Mouse (Mus musculus): ENCODE results near the gene 1700020A23Rik. TPM values are rescaled to one million over a fixed set of nuclear protein-coding genes. Genes with fewer than 3 reads are reported as not detected.

1700020A23Rik gene
- total RNA-seq (2023; ENCODE audit: inconsistent age) = not detected in 4 replicates

GRCm38 (mm10) chr2:130404939-130405338 is at the start of gene 1700020A23Rik, which contains the start of gene Gm28372:
TSS of gene 1700020A23Rik (plus strand) at chr2:130405259.
TSS of gene Gm28372 (plus strand) at chr2:130405239.

GRCm38 (mm10) chr2:130397186-130397985 is 7.7 kb upstream of the 1700020A23Rik start, which contains the start of gene Cpxm1:
TSS of gene Cpxm1 (minus strand) at chr2:130397574.

GRCm38 (mm10) chr2:130406178-130406577 is 1.1 kb downstream of the 1700020A23Rik start, which contains the start of gene Tmem239:
TSS of gene Tmem239 (plus strand) at chr2:130406478.

GRCm38 (mm10) chr2:130424126-130424853 is 19.2 kb downstream of the 1700020A23Rik start, which contains the start of the genes Vps16 and Pced1a:
TSS of gene Vps16 (plus strand) at chr2:130424339.
TSS of gene Pced1a (minus strand) at chr2:130424701.

GRCm38 (mm10) chr2:130449794-130450433 is 44.9 kb downstream of the 1700020A23Rik start, which contains the start of gene Ptpra:
TSS of gene Ptpra (plus strand) at chr2:130450278.

Other genes with a start within 250 kb of the 1700020A23Rik start
- gene Snrpb, start 225.9 kb upstream of the 1700020A23Rik start, total RNA-seq (2023; ENCODE audit: inconsistent age) = 171 to 185 TPM (median 174 TPM) in 4 replicates
- gene Tmc2, start 210.1 kb upstream of the 1700020A23Rik start, total RNA-seq (2023; ENCODE audit: inconsistent age) = not detected in 4 replicates
- gene Nop56, start 130.8 kb upstream of the 1700020A23Rik start, total RNA-seq (2023; ENCODE audit: inconsistent age) = 325 to 390 TPM (median 366 TPM) in 4 replicates
- gene Idh3b, start 120.7 kb upstream of the 1700020A23Rik start, total RNA-seq (2023; ENCODE audit: inconsistent age) = 129 to 141 TPM (median 136 TPM) in 4 replicates
- gene Ebf4, start 110.1 kb upstream of the 1700020A23Rik start, total RNA-seq (2023; ENCODE audit: inconsistent age) = not detected in 4 replicates
- 0.60 to 0.93 TPM (median 0.77 TPM) in 3 of 4 replicates, not detected in the other for gene Cpxm1, start 7.7 kb upstream of the 1700020A23Rik start, total RNA-seq (2023; ENCODE audit: inconsistent age)
- not detected in 4 replicates for gene Gm28372, start within 50 bp of the 1700020A23Rik start, total RNA-seq (2023; ENCODE audit: inconsistent age)
- gene Tmem239, start 1.2 kb downstream of the 1700020A23Rik start, total RNA-seq (2023; ENCODE audit: inconsistent age) = not detected in 4 replicates
- 154 to 166 TPM (median 156 TPM) in 4 replicates for gene Vps16, start 19.1 kb downstream of the 1700020A23Rik start, total RNA-seq (2023; ENCODE audit: inconsistent age)
- 20.7 to 23.7 TPM (median 21.7 TPM) in 4 replicates for gene Pced1a, start 19.4 kb downstream of the 1700020A23Rik start, total RNA-seq (2023; ENCODE audit: inconsistent age)
- 102 to 110 TPM (median 107 TPM) in 4 replicates for gene Ptpra, start 45.0 kb downstream of the 1700020A23Rik start, total RNA-seq (2023; ENCODE audit: inconsistent age)
- 46.3 to 59.5 TPM (median 55.6 TPM) in 4 replicates for gene Mrps26, start 158.5 kb downstream of the 1700020A23Rik start, total RNA-seq (2023; ENCODE audit: inconsistent age)
- gene Oxt, start 170.9 kb downstream of the 1700020A23Rik start, total RNA-seq (2023; ENCODE audit: inconsistent age) = not detected in 4 replicates
- not detected in 4 replicates for gene Avp, start 177.3 kb downstream of the 1700020A23Rik start, total RNA-seq (2023; ENCODE audit: inconsistent age)
- 5.9 to 7.4 TPM (median 7.0 TPM) in 4 replicates for gene Fastkd5, start 224.8 kb downstream of the 1700020A23Rik start, total RNA-seq (2023; ENCODE audit: inconsistent age)
- gene Ubox5, start 224.8 kb downstream of the 1700020A23Rik start, total RNA-seq (2023; ENCODE audit: inconsistent age) = 5.2 to 7.7 TPM (median 6.3 TPM) in 4 replicates
- 4.9 to 6.1 TPM (median 5.7 TPM) in 4 replicates for gene Lzts3, start 237.5 kb downstream of the 1700020A23Rik start, total RNA-seq (2023; ENCODE audit: inconsistent age)

All from B cell, adult (primary cell).